ENCODE assay signal across 19 mouse cellular contexts in genomic region chr13:98062843-98063242, GRCm38 (mm10).
"Had no signal": no experiment of that assay in that cellular context is flagged by ENCODE, and none has a peak within 500 bp of the region (broad histone marks: within the 10 kb centered on the region; RNA-seq: fewer than 3 reads in every experiment).

No protein-coding gene starts in this region.

- H3K4me1 ChIP-seq: liver, embryonic 13.5 days; neural tube, embryonic 12.5 days; neural tube, embryonic 15.5 days; stomach, embryonic 15.5 days had no signal

- H3K27me3 ChIP-seq: liver, embryonic 13.5 days; neural tube, embryonic 12.5 days; neural tube, embryonic 15.5 days; stomach, embryonic 15.5 days had no signal

- H3K27ac ChIP-seq: kidney, postnatal 0 days; layer of hippocampus, adult 2 months; liver, embryonic 13.5 days; macrophage; neural tube, embryonic 12.5 days; neural tube, embryonic 15.5 days; stomach, embryonic 15.5 days had no signal

- H3K4me3 ChIP-seq: layer of hippocampus, adult 2 months; liver, embryonic 13.5 days; neural tube, embryonic 12.5 days; neural tube, embryonic 15.5 days; stomach, embryonic 15.5 days had no signal

- H3K9ac ChIP-seq: liver, embryonic 13.5 days; neural tube, embryonic 12.5 days; neural tube, embryonic 15.5 days; stomach, embryonic 15.5 days had no signal

- DNase-seq: kidney, adult 11 months; kidney, adult 9 months; kidney, postnatal 25 days; layer of hippocampus, adult 9-11 months; liver, embryonic 13.5 days; lung, adult 2 months; midbrain, embryonic 14.5 days; right cerebral cortex, adult 18-20 months; right cerebral cortex, postnatal 14 days; spleen, adult 18-20 months; thymus, adult 18-20 months; thymus, postnatal 36 days had no signal

- H3K4me2 ChIP-seq: liver, embryonic 13.5 days; midbrain, embryonic 11.5 days; neural tube, embryonic 12.5 days; neural tube, embryonic 15.5 days; stomach, embryonic 15.5 days had no signal

- H3K9me3 ChIP-seq: liver, embryonic 13.5 days; neural tube, embryonic 12.5 days; neural tube, embryonic 15.5 days; stomach, embryonic 15.5 days had no signal

- H3K36me3 ChIP-seq: liver, embryonic 13.5 days; neural tube, embryonic 12.5 days; neural tube, embryonic 15.5 days; stomach, embryonic 15.5 days had no signal
